Mouse (Mus musculus): ENCODE data around the gene Pik3c2g.

GRCm38 (mm10) chr6:139757876-139758275, 170.9 kb downstream of the Pik3c2g start:
- TF ChIP-seq POLR2A (IDR thresholded peaks at IDR 0.05; ENCODE audit: insufficient read length, low read depth) (no peak), SRF (IDR thresholded peaks at IDR 0.05; ENCODE audit: control insufficient read depth, insufficient read length, low read depth) (no peak), USF1 (IDR thresholded peaks at IDR 0.05; ENCODE audit: low read depth) (no peak), CEBPB (IDR thresholded peaks at IDR 0.05; ENCODE audit: insufficient read depth, poor library complexity, severe bottlenecking) (no peak), MAX (IDR thresholded peaks at IDR 0.05; ENCODE audit: low read depth) (no peak), TCF12 (IDR thresholded peaks at IDR 0.05; ENCODE audit: insufficient read depth, poor library complexity, severe bottlenecking) (no peak), MYOD1 (IDR thresholded peaks at IDR 0.05; ENCODE audit: control insufficient read depth in 1 of 3, insufficient read length in 2 of 3, low read depth in 2 of 3) (no peak), MYOG (IDR thresholded peaks at IDR 0.05; ENCODE audit: control insufficient read depth in 1 of 3, insufficient read depth in 1 of 3, insufficient read length in 2 of 3, low read depth in 2 of 3) (no peak)
